Mouse (Mus musculus) CH12.LX (cell line): Measurements from ENCODE around the gene Sufu. TPM values are rescaled to one million over a fixed set of nuclear protein-coding genes. Genes with fewer than 3 reads are reported as not detected.

Source experiments
- DNase-seq: peaks from one replicate; pipeline ENCODE4 v3.0.0-alpha.2; 2013; ENCODE audit errors: extremely low read depth
- H3K27ac ChIP-seq: 2 replicates; pipeline ENCODE4 v1.5.1; 2012; ENCODE audit warnings: low read depth, mild to moderate bottlenecking, control low read depth, moderate library complexity; ENCODE audit not compliant: insufficient read depth
- H3K27me3 ChIP-seq: replicated peaks from 2 replicates; pipeline ENCODE3; 2012; ENCODE audit warnings: inconsistent platforms
- H3K36me3 ChIP-seq, 2 experiments: replicated peaks in 1 of 2; 2 replicates each; pipeline versions ENCODE3 to v1.6.1; 2012; ENCODE audit warnings: inconsistent platforms in 1 of 2, low read length in 1 of 2, mild to moderate bottlenecking in 1 of 2, mixed read lengths in 1 of 2, moderate library complexity in 1 of 2; ENCODE audit not compliant: control insufficient read depth in 1 of 2, insufficient read depth in 1 of 2
- H3K4me1 ChIP-seq, 2 experiments: 2 replicates each; pipeline ENCODE4 v1.6.1; 2012; ENCODE audit warnings: inconsistent platforms in 1 of 2, moderate library complexity in 1 of 2; ENCODE audit not compliant: insufficient read depth in 2 of 2, control insufficient read depth in 1 of 2
- H3K4me2 ChIP-seq: 2 replicates; pipeline ENCODE4 v1.6.1; 2012; ENCODE audit warnings: low read depth, mild to moderate bottlenecking, control low read depth; ENCODE audit not compliant: poor library complexity, insufficient read depth, severe bottlenecking
- H3K4me3 ChIP-seq, 3 experiments: fragments of 150-350 bp in 1 of 3; sonication (generic) in 1 of 3; replicated peaks in 1 of 3; 2 replicates each; pipeline versions ENCODE3 to v1.5.1; 2011 to 2012; ENCODE audit warnings: low read depth in 2 of 3, low read length in 2 of 3, mild to moderate bottlenecking in 2 of 3, moderate library complexity in 2 of 3, control low read depth in 1 of 3, improper control_type of control experiment in 1 of 3, inconsistent platforms in 1 of 3, mixed read lengths in 1 of 3; ENCODE audit not compliant: poor library complexity in 1 of 3
- H3K79me2 ChIP-seq: replicated peaks from 2 replicates; pipeline ENCODE4 v1.6.1; 2012; ENCODE audit warnings: mild to moderate bottlenecking, moderate library complexity; ENCODE audit not compliant: control insufficient read depth, poor library complexity, insufficient read depth, severe bottlenecking; ENCODE audit errors: extremely low read depth
- H3K9ac ChIP-seq: 2 replicates; pipeline ENCODE4 v1.6.1; 2012; ENCODE audit warnings: low read depth, mild to moderate bottlenecking, control low read depth, moderate library complexity; ENCODE audit not compliant: insufficient read depth
- H3K9me3 ChIP-seq: replicated peaks from 2 replicates; pipeline ENCODE3; 2012; ENCODE audit warnings: low read length, inconsistent platforms, mixed read lengths
- BHLHE40 ChIP-seq: IDR thresholded peaks from 2 replicates; pipeline ENCODE4 v1.6.1; 2011; ENCODE audit warnings: mild to moderate bottlenecking, low read depth, low read length, improper control_type of control experiment
- CHD2 ChIP-seq: IDR thresholded peaks from 2 replicates; pipeline ENCODE4 v1.6.1; 2011; ENCODE audit warnings: low read length, improper control_type of control experiment
- E2F4 ChIP-seq: IDR thresholded peaks from 2 replicates; pipeline ENCODE4 v1.6.1; 2011; ENCODE audit warnings: low read depth, low read length, improper control_type of control experiment; ENCODE audit not compliant: insufficient replicate concordance
- EP300 ChIP-seq: IDR thresholded peaks from 2 replicates; pipeline ENCODE4 v1.6.1; 2011; ENCODE audit warnings: low read length, improper control_type of control experiment
- ETS1 ChIP-seq: conservative IDR thresholded peaks from 2 replicates; pipeline ENCODE4 v1.6.1; 2012; ENCODE audit warnings: low read depth, mild to moderate bottlenecking, inconsistent platforms, low read length, improper control_type of control experiment, moderate library complexity
- GABPA ChIP-seq: IDR thresholded peaks from 2 replicates; pipeline ENCODE4 v1.6.1; 2012; ENCODE audit warnings: low read depth, low read length, improper control_type of control experiment, inconsistent platforms; ENCODE audit not compliant: insufficient replicate concordance
- IRF4 ChIP-seq: IDR thresholded peaks from 2 replicates; pipeline ENCODE4 v1.6.1; 2014; ENCODE audit warnings: low read depth, mild to moderate bottlenecking, inconsistent platforms, low read length, improper control_type of control experiment
- JUN ChIP-seq: IDR thresholded peaks from 2 replicates; pipeline ENCODE4 v1.6.1; 2011; ENCODE audit warnings: low read depth, mild to moderate bottlenecking, low read length, improper control_type of control experiment, moderate library complexity; ENCODE audit not compliant: insufficient read depth
- MAFK ChIP-seq: IDR thresholded peaks from 2 replicates; pipeline ENCODE4 v1.6.1; 2011; ENCODE audit warnings: low read length, improper control_type of control experiment; ENCODE audit not compliant: insufficient replicate concordance
- MAX ChIP-seq: IDR thresholded peaks from 2 replicates; pipeline ENCODE4 v1.6.1; 2011; ENCODE audit warnings: low read length, improper control_type of control experiment
- MEF2A ChIP-seq: IDR thresholded peaks from 2 replicates; pipeline ENCODE4 v1.6.1; 2014; ENCODE audit warnings: low read depth, mild to moderate bottlenecking, inconsistent platforms, low read length, improper control_type of control experiment, borderline replicate concordance
- MYC ChIP-seq: IDR thresholded peaks from 2 replicates; pipeline ENCODE4 v1.6.1; 2011; ENCODE audit warnings: low read depth, mild to moderate bottlenecking, improper control_type of control experiment, low read length
- NRF1 ChIP-seq: IDR thresholded peaks from 2 replicates; pipeline ENCODE4 v1.6.1; 2014; ENCODE audit warnings: low read depth, mild to moderate bottlenecking, inconsistent platforms, low read length, improper control_type of control experiment, moderate library complexity
- SMC3 ChIP-seq: IDR thresholded peaks from 2 replicates; pipeline ENCODE4 v1.6.1; 2011; ENCODE audit warnings: low read depth, low read length, improper control_type of control experiment
- TBP ChIP-seq: conservative IDR thresholded peaks from 2 replicates; pipeline ENCODE4 v1.6.1; 2011; ENCODE audit warnings: low read depth, low read length, improper control_type of control experiment
- TCF12 ChIP-seq: IDR thresholded peaks from 2 replicates; pipeline ENCODE4 v1.6.1; 2014; ENCODE audit warnings: low read depth, mild to moderate bottlenecking, inconsistent platforms, low read length, improper control_type of control experiment
- ZKSCAN1 ChIP-seq: IDR thresholded peaks from 2 replicates; pipeline ENCODE4 v1.6.1; 2012; ENCODE audit warnings: low read depth, inconsistent platforms, low read length, improper control_type of control experiment, borderline replicate concordance
- dilution Hi-C: fragments of 300-500 bp; cut with MboI; formaldehyde crosslinking; loops from 2 replicates; pipeline ENCODE4 v1.14.3; 2020; ENCODE audit warnings: low sequenced_read_pairs; ENCODE audit not compliant: extremely low pct_unique_long_range_greater_than_20kb, extremely low pct_ligation_motif_present
- in situ Hi-C: fragments of 300-500 bp; cut with MboI; formaldehyde crosslinking; loops from 3 replicates; pipeline ENCODE4 v1.14.3; 2019; ENCODE audit warnings: low sequenced_read_pairs, low pct_ligation_motif_present, low pct_unique_long_range_greater_than_20kb, mixed read lengths
- polyA plus RNA-seq: library from polyadenylated mRNA; unstranded; fragments of >175 nt; gene quantifications from 2 replicates; pipeline ENCODE4 v1.2.1, GENCODE M21; 2012; ENCODE audit warnings: low read depth; ENCODE audit not compliant: insufficient read length
- total RNA-seq, 2 experiments: library from RNA; depleted of rRNA; stranded (reverse); fragments of 300-350 nt in 1 of 2; fragments of >200 nt in 1 of 2; gene quantifications; 2 replicates each; pipeline ENCODE4 v1.2.3; 2012 to 2014

Gene Sufu
- total and polyA plus RNA-seq, 3 experiments = 3.6 to 22.6 (median 9.8) TPM

GRCm38 (mm10) chr19:46416276-46416675, 19.6 kb downstream of the Sufu start:
- no peak for TF ChIP-seq TBP
- no peak for TF ChIP-seq MYC
- TF ChIP-seq GABPA = no peak
- TF ChIP-seq E2F4 = no peak
- in situ Hi-C loops = no loop called here
- peaks cover 0 to 58% of the 10 kb centered on the region in 2 experiments for H3K36me3 ChIP-seq
- no peaks in the 10 kb centered on the region; the same call in 1 of the 2 replicates for H3K79me2 ChIP-seq
- dilution Hi-C loops = no loop called here
- H3K4me2 ChIP-seq = no peak overlapping the region
- no peak overlapping the region for H3K9ac ChIP-seq
- H3K4me1 ChIP-seq = no peaks in the 10 kb centered on the region; a peak in 1 of 4 replicates
- DNase-seq = no peak
- no peaks in the 10 kb centered on the region for H3K9me3 ChIP-seq
- H3K4me3 ChIP-seq = no peak overlapping the region
- no peaks in the 10 kb centered on the region for H3K27me3 ChIP-seq
- no peak overlapping the region for H3K27ac ChIP-seq

- Histone ChIP-seq H3K27me3 (no peaks in the 10 kb centered on the region), H3K4me1 (peaks cover 0 to 6% of the 10 kb centered on the region in 2 experiments; a peak in 1 of 4 replicates)
- dilution Hi-C loops = no loop called here
Observed at GRCm38 (mm10) chr19:46418051-46418450, 21.4 kb downstream of the Sufu start.

DNA sequence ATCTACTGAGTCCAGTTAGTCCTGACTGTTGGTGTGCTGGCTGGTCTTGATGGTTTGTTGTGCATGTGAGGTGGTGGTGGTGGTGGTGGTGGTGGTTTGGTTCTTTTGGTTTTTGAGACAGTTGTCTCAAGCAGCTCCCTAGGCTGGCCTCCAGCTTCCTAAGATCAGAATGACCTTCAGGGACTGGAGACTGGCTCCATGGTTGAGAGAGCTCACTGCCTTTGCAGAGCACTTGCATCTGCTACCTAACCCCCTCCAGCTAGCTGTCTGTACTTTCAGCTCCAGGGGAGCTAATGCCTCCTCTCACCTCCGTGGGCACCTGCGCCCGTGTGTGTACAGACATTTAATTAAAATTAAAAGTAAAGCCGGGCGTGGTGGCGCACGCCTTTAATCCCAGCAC, 23.7 kb downstream of the Sufu start:
- DNase-seq = no peak
- dilution Hi-C loops (no loop called here), in situ Hi-C loops (no loop called here)
- Histone ChIP-seq H3K27me3 (no peaks in the 10 kb centered on the region), H3K4me2 (no peak overlapping the region), H3K36me3 (peaks cover 0 to 29% of the 10 kb centered on the region in 2 experiments), H3K4me3 (no peak overlapping the region), H3K9ac (no peak overlapping the region), H3K9me3 (no peaks in the 10 kb centered on the region), H3K79me2 (no peaks in the 10 kb centered on the region; the same call in 1 of the 2 replicates), H3K4me1 (peaks cover 4 to 25% of the 10 kb centered on the region in 2 experiments), H3K27ac (no peak overlapping the region)
- TF ChIP-seq MAFK (no peak), CHD2 (no peak), ETS1 (no peak), MEF2A (no peak), IRF4 (no peak), NRF1 (no peak), SMC3 (no peak), EP300 (no peak), TCF12 (no peak), BHLHE40 (no peak), JUN (no peak), MAX (no peak), E2F4 (no peak)

More at GRCm38 (mm10) chr19:46418051-46418450, 21.4 kb downstream of the Sufu start:
- no peak overlapping the region for H3K4me3 ChIP-seq
- no peak for DNase-seq
- H3K9ac ChIP-seq = no peak overlapping the region
- H3K4me2 ChIP-seq = no peak overlapping the region
- H3K27ac ChIP-seq = no peak overlapping the region
- in situ Hi-C loops = no loop called here
- H3K36me3 ChIP-seq = peaks cover 0 to 48% of the 10 kb centered on the region in 2 experiments
- TF ChIP-seq ZKSCAN1 (no peak), MAX (no peak), NRF1 (no peak)
- H3K79me2 ChIP-seq = no peaks in the 10 kb centered on the region; the same call in 1 of the 2 replicates
- no peaks in the 10 kb centered on the region for H3K9me3 ChIP-seq
